Mouse (Mus musculus) midbrain, postnatal 0 days (tissue): ENCODE data around the gene Mylk. TPM values are rescaled to one million over a fixed set of nuclear protein-coding genes. Genes with fewer than 3 reads are reported as not detected.

Experiments
- ATAC-seq: fragments of 200-750 bp; cut with Nextera tagmentation; 2 replicates; pipeline ENCODE4 v1.8.0; 2017; ENCODE audit warnings: moderate number of reproducible peaks, mild to moderate bottlenecking, moderate TSS enrichment, moderate library complexity; ENCODE audit not compliant: low FRiP score
- DNase-seq: peaks from one replicate; pipeline ENCODE4 v3.0.0-alpha.2; 2015; ENCODE audit warnings: low spot score
- H3K27ac ChIP-seq: fragments of 300-500 bp; sonication (generic); 2 replicates; pipeline ENCODE4 v1.5.1; 2014; ENCODE audit warnings: low read depth, mild to moderate bottlenecking, low read length, mixed read lengths
- H3K27me3 ChIP-seq: fragments of 300-500 bp; sonication (generic); 2 replicates; pipeline ENCODE4 v1.6.1; 2014; ENCODE audit warnings: low read length, control low read depth, mixed read lengths; ENCODE audit not compliant: insufficient read depth
- H3K36me3 ChIP-seq: fragments of 300-500 bp; sonication (generic); 2 replicates; pipeline ENCODE4 v1.6.1; 2014; ENCODE audit warnings: low read length, control low read depth, mixed read lengths; ENCODE audit not compliant: insufficient read depth
- H3K4me1 ChIP-seq: fragments of 300-500 bp; sonication (generic); 2 replicates; pipeline ENCODE4 v1.6.1; 2014; ENCODE audit warnings: mild to moderate bottlenecking, control low read depth, antibody characterized with exemption, low read length, mixed read lengths; ENCODE audit not compliant: insufficient read depth
- H3K4me2 ChIP-seq: fragments of 300-500 bp; sonication (generic); 2 replicates; pipeline ENCODE4 v1.6.1; 2014; ENCODE audit warnings: low read depth, mild to moderate bottlenecking, low read length, mixed read lengths; ENCODE audit not compliant: poor library complexity, severe bottlenecking
- H3K4me3 ChIP-seq: fragments of 300-500 bp; sonication (generic); 2 replicates; pipeline ENCODE4 v1.5.1; 2014; ENCODE audit warnings: low read depth, mild to moderate bottlenecking, low read length, moderate library complexity
- H3K9ac ChIP-seq: fragments of 300-500 bp; sonication (generic); replicated peaks from 2 replicates; pipeline ENCODE4 v1.6.1; 2014; ENCODE audit warnings: mild to moderate bottlenecking, low read length, moderate library complexity, mixed read lengths; ENCODE audit not compliant: poor library complexity, severe bottlenecking
- H3K9me3 ChIP-seq: fragments of 300-500 bp; sonication (generic); 2 replicates; pipeline ENCODE4 v1.6.1; 2016; ENCODE audit warnings: low read length, control low read depth
- CTCF ChIP-seq: IDR thresholded peaks from 2 replicates; pipeline ENCODE4 v1.5.1; 2016; ENCODE audit warnings: antibody characterized with exemption, mild to moderate bottlenecking
- WGBS: fragments of 180-500 bp; shearing (Covaris S2); extraction: QIAGEN DNeasy Blood & Tissue Kit; methylation state at CpG from one replicate; pipeline ENCODE4 v1.1.7; 2014; 5-methylcytosine and 5-hydroxymethylcytosine counted together
- polyA plus RNA-seq: library from polyadenylated mRNA; unstranded; fragments of >200 nt; fragmentation: Nextera tagmentation; extraction: Ambion mirVana; gene quantifications from 2 replicates; pipeline ENCODE4 v1.2.1, GENCODE M21; 2015
- total RNA-seq: library from RNA; depleted of rRNA; stranded (reverse); fragments of >200 nt; gene quantifications from 2 replicates; pipeline ENCODE4 v1.2.3, GENCODE M21; 2014

Gene Mylk
- total and polyA plus RNA-seq, 2 experiments from 2014 or later, result 3.4 to 5.6 TPM

DNA sequence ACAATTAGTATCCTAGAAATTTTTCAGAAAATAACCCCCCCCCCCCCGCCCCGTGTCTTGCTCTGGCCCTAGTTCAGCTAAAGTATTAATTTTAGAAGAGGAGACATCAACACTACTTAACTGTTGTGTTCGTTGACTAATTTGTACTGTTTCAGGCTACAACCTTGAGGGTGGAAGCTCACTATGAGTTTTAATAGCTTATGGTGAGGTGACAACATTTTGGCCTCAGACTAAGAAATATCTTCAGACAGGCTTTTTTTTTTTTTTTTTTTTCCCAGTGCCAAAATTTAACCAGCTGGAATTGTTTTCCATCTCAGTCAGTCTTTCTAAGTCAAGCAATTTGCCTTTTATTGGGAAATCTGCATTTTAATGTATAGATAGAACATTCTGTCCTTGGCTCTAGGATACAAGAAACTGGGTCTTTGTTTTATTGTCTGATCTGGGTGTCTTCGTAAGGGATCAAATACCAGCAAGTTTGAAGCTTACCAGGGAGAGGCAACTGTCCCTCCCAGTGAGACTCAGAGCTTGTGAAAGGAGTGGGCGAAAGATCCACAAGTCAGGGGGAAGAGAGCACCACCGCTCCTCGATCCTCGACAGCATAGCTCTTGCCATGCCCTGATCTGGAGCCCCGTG lies 19.1 kb downstream of the Mylk start:
- no peak overlapping the region for H3K4me2 ChIP-seq
- no peak for DNase-seq
- H3K9me3 ChIP-seq, result no peaks in the 10 kb centered on the region
- no peaks in the 10 kb centered on the region for H3K27me3 ChIP-seq
- ATAC-seq, result no peak
- 70% methylated on average over 9 of the region's 9 CpGs for WGBS
- H3K4me3 ChIP-seq, result no peak overlapping the region
- TF ChIP-seq CTCF, result no peak
- no peak overlapping the region for H3K27ac ChIP-seq
- no peak overlapping the region for H3K9ac ChIP-seq
- H3K36me3 ChIP-seq, result no peaks in the 10 kb centered on the region
- no peaks in the 10 kb centered on the region for H3K4me1 ChIP-seq

DNA sequence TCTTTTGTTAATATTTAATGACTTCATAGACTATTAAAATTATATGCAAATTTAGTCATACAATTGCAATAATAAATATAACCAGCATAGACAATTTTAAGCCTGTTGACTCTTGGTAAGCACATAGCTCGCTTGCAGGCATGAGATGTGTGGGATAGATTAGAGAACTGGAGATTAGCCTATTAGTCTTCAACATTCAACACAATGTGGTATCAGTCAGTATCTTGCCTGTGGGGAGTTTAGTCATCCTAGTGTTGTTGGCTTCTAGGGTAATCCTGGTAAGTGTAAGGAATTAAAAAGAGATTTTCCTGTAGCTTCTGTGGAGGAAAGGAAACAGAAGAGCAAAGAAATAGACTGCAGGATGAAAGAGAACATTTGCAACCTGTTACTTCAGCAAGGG lies 20.7 kb downstream of the Mylk start:
- Histone ChIP-seq H3K27me3 (no peaks in the 10 kb centered on the region), H3K4me1 (no peaks in the 10 kb centered on the region), H3K4me2 (no peak overlapping the region), H3K9me3 (no peaks in the 10 kb centered on the region), H3K36me3 (no peaks in the 10 kb centered on the region), H3K4me3 (no peak overlapping the region), H3K9ac (no peak overlapping the region), H3K27ac (no peak overlapping the region)
- WGBS, result 71% methylated on average over 1 of the region's 1 CpGs
- no peak for DNase-seq
- no peak for TF ChIP-seq CTCF
- no peak for ATAC-seq

DNA sequence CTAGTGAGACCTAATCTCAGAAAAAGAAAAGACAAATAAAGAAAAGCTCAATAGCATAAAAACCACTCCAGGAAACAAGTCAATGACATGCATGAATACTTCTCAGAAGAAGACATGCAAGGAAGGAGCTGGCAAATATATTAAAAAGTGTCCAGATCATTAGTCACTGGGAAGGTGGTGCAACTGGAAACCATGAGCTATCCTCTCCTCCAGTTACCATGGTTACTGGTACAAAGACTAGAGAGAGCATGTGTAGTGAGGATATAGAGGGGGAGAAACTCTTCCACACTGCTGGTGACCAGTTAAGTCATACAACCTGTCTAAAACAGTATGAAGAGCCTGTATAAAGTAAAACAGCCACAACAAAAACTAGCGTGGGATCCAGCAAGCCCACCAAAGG lies 21.2 kb downstream of the Mylk start:
- Histone ChIP-seq H3K4me2 (no peak overlapping the region), H3K9me3 (no peaks in the 10 kb centered on the region), H3K27ac (no peak overlapping the region), H3K27me3 (no peaks in the 10 kb centered on the region), H3K9ac (no peak overlapping the region), H3K4me1 (no peaks in the 10 kb centered on the region), H3K36me3 (no peaks in the 10 kb centered on the region), H3K4me3 (no peak overlapping the region)
- ATAC-seq (no peak), DNase-seq (no peak)
- WGBS, result 100% methylated on average over 1 of the region's 1 CpGs
- TF ChIP-seq CTCF, result no peak

DNA sequence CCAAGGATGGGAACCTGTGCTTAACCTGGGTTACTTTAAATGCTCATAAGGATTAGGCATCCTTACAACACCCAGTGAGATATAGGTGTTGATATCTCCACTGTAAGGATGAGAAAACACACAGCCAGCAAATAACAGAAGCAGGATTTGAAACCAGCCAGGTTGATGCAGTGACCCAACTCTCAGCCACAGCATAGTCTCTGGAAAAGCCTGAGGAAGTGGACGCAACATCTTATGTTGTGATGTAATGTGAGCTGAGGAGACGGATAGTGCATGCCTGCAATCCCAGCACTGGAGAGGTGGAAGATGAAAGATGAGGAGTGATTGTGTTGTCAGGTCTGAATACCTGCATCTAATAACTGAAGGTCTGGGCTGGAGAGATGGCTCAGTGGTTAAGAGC lies 22.4 kb downstream of the Mylk start:
- no peak for ATAC-seq
- 98% methylated on average over 2 of the region's 2 CpGs for WGBS
- no peak for DNase-seq

DNA sequence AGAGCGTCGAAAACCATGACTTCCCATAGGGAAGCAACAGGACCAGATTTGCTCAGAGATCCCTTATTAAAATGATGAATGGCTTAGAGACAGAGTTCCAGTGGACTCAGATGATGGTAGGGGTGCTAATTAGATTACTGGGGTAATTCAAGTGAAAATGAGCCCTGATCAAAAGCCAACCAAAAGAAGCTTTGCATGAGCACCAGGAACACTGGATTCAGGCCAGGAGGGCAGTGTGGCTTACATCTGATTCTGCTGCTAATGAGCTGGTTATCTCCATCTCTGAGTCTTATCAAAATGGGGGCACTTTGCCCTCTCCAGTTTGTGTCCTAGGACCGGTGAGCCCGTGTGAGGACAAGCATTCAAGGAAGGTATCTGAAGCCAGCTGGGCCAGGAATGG lies 23.4 kb downstream of the Mylk start:
- 56% methylated on average over 4 of the region's 4 CpGs for WGBS
- H3K27ac ChIP-seq, result no peak overlapping the region
- no peaks in the 10 kb centered on the region for H3K36me3 ChIP-seq
- ATAC-seq (no peak), DNase-seq (peak; percentile 75)
- H3K9ac ChIP-seq, result no peak overlapping the region
- H3K4me3 ChIP-seq, result no peak overlapping the region
- H3K4me1 ChIP-seq, result peaks cover 10% of the 10 kb centered on the region
- H3K27me3 ChIP-seq, result no peaks in the 10 kb centered on the region
- no peak overlapping the region for H3K4me2 ChIP-seq
- TF ChIP-seq CTCF, result no peak
- H3K9me3 ChIP-seq, result no peaks in the 10 kb centered on the region

More for the DNA sequence above, 22.4 kb downstream of the Mylk start:
- no peaks in the 10 kb centered on the region for H3K27me3 ChIP-seq
- TF ChIP-seq CTCF, result no peak
- H3K9ac ChIP-seq, result no peak overlapping the region
- no peak overlapping the region for H3K4me2 ChIP-seq
- H3K36me3 ChIP-seq, result no peaks in the 10 kb centered on the region
- H3K4me3 ChIP-seq, result no peak overlapping the region
- H3K9me3 ChIP-seq, result no peaks in the 10 kb centered on the region
- H3K4me1 ChIP-seq, result peaks cover 1% of the 10 kb centered on the region; the same call in 1 of the 2 replicates
- no peak overlapping the region for H3K27ac ChIP-seq

DNA sequence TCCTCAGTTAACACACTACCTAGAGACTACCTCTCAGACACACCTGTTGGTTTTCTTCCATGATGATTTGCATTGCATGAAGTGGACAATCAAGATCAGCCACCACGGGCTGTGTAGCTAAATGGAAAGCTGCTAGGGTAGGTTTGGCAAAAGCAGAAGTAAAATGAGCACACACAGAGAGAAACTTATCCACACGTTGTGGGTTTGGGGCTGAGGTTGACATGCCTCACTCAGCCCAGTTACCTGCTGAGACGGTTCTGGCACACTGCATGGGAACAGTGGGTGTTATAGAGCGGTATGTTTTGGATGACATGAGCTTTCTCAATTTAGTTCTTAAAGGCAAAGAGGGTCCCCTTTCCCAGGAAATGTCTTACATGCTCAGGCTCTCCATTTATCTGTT lies 25.1 kb downstream of the Mylk start:
- no peak for DNase-seq
- TF ChIP-seq CTCF, result no peak
- peaks cover 10% of the 10 kb centered on the region for H3K4me1 ChIP-seq
- WGBS, result 84% methylated on average over 4 of the region's 4 CpGs
- no peak overlapping the region for H3K9ac ChIP-seq
- no peak overlapping the region for H3K4me3 ChIP-seq
- H3K27me3 ChIP-seq, result no peaks in the 10 kb centered on the region
- H3K36me3 ChIP-seq, result no peaks in the 10 kb centered on the region
- no peak overlapping the region for H3K27ac ChIP-seq
- no peaks in the 10 kb centered on the region for H3K9me3 ChIP-seq
- no peak overlapping the region for H3K4me2 ChIP-seq
- ATAC-seq, result no peak
